Mouse (Mus musculus): ENCODE measurements around the gene Atp6v1g2. TPM values are rescaled to one million over a fixed set of nuclear protein-coding genes. Genes with fewer than 3 reads are reported as not detected.
"Not testable (repeated sequence)": the region's sequence is repeated elsewhere in the genome, so short reads cannot be mapped to it uniquely, and the experiment has no call there.

The Atp6v1g2 gene
- polyA plus RNA-seq, 1 experiment = 665 TPM

DNA sequence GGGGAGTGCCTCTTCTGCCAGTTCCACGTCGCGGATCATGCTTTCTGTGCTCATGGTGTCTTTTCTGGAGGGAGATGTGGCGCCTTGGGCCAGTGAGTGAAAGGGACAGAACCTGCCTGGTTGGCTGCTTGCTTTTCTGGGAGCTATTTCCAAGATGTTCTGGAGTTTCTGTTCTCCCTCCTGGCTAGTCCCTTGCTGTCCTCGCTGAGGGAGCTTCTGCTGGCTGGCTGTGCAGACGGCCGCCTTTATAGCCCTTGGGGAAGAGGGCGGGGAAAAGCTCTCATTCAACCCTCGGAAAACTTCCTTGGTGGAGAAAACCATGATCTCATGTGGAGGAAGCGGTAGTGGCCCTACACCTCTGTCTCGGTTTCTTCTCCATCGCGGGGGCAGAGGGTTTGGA is 31.7 kb upstream of the Atp6v1g2 start, which contains the start of gene Tnf:
Gene Tnf, minus strand, starts transcription at position 221 of the 400 bp plus-strand sequence.
- DNase-seq (ENCODE audit: extremely low spot score in 1 of 2, low spot score in 1 of 2) = no peak

DNA sequence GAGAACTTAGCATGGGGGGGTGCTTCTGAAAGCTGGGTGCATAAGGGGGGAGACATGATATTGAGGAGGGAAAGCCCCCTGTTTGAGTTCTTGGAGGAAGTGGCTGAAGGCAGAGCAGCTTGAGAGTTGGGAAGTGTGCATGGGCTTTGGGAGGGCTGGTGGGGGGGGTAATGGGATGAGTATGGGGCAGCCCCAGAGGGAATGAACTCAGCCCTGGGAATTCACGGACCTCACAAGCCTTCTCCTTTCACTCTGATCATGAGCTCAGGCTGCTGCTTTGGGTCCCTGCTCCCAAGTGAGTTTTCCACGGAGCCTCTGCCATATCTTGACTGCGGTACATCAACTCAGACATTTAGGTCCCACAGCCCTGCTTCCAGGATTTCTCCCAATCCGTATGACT is 31.0 kb upstream of the Atp6v1g2 start:
- DNase-seq (ENCODE audit: extremely low spot score in 1 of 2, low spot score in 1 of 2) = no peak

- DNase-seq (ENCODE audit: extremely low spot score in 1 of 2, low spot score in 1 of 2) = no peak
Measured at GRCm38 (mm10) chr17:35204494-35205379, 28.7 kb upstream of the Atp6v1g2 start, which contains the start of gene Lta. Lta (minus strand) TSS chr17:35205351.

DNA sequence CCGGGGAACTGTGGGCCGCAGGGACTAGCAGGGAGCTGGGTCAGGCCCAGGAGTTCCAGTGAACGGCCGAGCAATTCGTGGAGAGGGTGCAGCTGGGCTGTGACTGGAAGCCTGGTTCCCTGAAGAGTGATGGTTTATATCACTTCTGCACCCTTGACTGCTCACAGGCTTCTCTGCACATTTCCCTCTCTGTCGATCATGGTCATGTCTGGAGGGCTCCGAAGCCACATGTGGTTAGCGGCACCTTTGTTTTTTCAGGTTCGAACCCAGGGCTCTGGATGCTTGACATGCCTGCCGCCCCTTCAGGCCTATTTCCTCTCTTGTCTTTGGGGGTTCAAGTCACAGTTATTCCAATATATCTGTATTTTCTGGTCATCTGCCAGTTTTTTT is 28.1 kb upstream of the Atp6v1g2 start:
- no peak for DNase-seq (ENCODE audit: extremely low spot score in 1 of 2, low spot score in 1 of 2)

DNA sequence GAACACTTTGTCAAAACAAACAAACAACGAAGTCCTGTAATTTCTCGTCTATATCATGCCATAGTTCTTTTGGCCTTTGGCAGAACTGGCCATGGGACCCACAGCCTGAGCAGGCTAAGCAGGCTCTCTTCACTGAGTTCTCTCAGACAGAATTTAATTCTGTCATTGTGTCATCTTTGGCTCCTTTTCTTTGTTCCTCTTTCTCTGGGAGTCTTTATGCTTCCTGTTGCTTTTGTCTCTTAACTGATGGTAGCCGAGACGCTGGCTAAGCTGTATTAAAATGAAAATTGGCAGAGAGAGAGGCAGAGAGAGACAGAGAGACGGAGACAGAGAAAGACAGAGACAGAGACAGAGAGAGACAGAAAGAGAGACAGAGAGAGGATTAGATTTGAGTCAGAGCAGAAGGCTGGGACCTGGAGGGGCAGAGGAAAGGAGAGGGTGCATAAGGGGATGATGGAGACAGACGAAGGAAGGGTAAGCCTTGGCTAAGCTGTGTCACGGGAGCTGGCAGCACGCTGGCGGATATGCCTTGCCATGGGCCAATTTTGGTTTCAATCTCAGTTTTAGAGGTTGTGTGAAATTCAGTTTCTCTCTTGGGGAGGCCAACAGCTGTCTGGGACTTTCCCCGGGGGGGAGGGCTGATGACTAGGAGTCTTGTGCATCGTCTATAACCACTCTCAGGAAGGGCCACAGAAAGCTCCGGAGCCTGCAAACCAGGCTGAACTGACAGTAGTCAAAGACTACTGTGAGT is 23.5 kb upstream of the Atp6v1g2 start:
- no peak for DNase-seq (ENCODE audit: extremely low spot score in 1 of 2, low spot score in 1 of 2)

DNA sequence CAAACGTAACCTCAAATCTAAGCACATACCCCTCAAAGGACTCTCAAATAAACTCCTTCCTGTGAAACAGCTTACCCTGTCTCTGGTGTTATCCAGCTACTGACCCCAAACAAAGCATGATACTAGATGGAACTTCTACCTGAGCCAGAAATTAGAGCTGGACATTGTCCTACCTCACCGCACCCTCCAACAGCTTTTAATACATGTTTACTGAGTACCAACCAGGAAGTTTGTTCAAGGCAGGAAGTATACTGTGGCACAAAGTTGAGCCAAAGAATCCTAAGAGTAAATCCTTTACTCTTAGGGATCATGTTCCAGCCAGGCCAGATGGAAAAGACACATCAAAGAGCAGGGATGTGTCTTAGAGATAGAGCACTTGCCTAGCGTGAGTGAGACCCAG is 22.9 kb upstream of the Atp6v1g2 start:
- no peak for DNase-seq (ENCODE audit: extremely low spot score in 1 of 2, low spot score in 1 of 2)

DNA sequence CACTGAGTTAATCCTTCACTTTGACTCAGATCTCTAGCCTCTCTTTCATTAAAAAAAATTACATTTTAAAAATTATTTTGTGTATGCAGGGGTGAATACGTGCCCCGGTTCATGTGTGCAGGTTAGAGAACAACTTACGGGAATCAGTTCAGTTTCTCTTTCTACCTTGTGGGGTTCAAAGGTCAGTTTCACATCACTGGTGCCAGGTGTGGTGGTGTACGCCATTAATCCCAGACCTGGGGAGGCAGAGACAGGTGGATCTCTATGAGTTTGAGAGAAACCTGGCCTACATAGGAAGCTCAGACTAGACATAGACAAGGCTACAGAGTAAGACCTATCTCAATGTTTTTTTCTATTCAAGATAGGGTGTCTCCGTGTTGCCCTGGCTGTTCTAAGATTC is 20.4 kb upstream of the Atp6v1g2 start:
- DNase-seq (ENCODE audit: extremely low spot score in 1 of 2, low spot score in 1 of 2) = no peak

GRCm38 (mm10) chr17:35218516-35219193 is 14.8 kb upstream of the Atp6v1g2 start:
- DNase-seq (ENCODE audit: extremely low spot score in 1 of 2, low spot score in 1 of 2) = no peak

DNA sequence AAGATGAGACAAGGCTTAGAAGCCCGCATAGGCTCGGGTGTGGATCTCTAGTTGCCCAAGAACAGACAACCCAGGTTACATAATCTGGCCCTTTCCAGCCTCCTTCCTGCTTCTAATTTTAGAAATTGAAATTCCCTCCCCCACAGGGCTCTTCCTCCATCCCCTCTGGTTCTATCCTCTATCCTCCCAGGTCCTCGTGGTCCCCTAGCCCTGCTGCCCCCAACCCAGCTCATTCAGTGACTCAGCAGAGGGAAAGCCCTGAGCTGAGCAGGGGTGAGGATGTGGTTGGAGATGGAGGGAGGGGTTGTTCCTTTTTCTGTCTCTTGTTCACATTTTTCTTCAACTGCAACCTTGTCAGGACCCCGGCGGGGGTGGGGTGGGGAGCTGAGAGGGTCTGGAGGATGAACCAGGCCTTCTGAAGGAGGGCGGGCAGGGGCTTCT is 13.8 kb upstream of the Atp6v1g2 start:
- no peak for DNase-seq (ENCODE audit: extremely low spot score in 1 of 2, low spot score in 1 of 2)

DNA sequence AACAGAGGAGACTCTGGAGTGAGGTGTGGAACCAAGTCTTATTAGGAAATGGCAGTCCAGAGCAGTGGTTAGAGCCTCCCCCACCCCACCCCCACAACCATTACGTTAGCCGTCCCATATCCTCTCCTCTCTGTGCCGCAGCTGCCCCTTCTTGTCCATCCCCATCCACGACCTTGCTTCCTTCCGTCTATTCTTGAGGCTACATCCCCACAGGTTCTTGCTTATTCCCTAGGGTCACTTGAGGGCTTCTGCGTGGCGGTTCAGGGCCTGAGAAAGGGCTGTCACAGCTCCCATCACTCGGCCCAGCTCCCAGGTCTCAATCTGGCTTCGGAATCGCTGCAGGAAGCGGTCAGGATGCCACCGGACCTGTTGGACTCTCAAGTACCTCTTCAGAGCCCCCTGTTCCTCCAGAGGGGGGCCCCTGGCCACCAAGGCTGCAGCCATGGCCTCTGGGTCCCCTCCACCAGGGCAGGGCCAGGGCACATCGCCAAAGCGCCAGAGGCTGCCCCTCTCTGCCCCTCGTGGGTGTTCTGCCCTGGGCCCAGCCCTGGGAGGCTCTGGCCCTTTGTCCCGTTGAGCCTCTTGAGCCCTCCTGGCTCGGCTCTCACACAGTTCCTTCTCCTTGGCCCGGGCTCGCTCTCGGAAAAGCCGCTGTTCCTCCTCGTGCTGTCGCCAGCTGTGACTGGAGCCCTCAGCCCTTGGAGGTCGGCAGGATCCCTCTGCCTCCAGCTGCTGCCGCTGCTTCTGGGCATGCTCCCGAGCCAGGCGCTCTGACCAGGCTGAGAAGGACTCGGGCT is 13.1 kb upstream of the Atp6v1g2 start, which contains the start of gene Gm16181:
Gene Gm16181, plus strand, starts transcription at position 679 of the 797 bp plus-strand sequence.
- DNase-seq (ENCODE audit: extremely low spot score in 1 of 2, low spot score in 1 of 2) = no peak

GRCm38 (mm10) chr17:35222299-35222698 is 11.2 kb upstream of the Atp6v1g2 start:
- no peak for DNase-seq (ENCODE audit: extremely low spot score in 1 of 2, low spot score in 1 of 2)

GRCm38 (mm10) chr17:35224641-35225040 is 8.8 kb upstream of the Atp6v1g2 start:
- DNase-seq (ENCODE audit: extremely low spot score in 1 of 2, low spot score in 1 of 2) = no peak

GRCm38 (mm10) chr17:35225456-35225855 is 8.0 kb upstream of the Atp6v1g2 start:
- no peak for DNase-seq (ENCODE audit: extremely low spot score in 1 of 2, low spot score in 1 of 2)

GRCm38 (mm10) chr17:35226561-35227046 is 6.9 kb upstream of the Atp6v1g2 start:
- no peak for DNase-seq (ENCODE audit: extremely low spot score in 1 of 2, low spot score in 1 of 2)

DNA sequence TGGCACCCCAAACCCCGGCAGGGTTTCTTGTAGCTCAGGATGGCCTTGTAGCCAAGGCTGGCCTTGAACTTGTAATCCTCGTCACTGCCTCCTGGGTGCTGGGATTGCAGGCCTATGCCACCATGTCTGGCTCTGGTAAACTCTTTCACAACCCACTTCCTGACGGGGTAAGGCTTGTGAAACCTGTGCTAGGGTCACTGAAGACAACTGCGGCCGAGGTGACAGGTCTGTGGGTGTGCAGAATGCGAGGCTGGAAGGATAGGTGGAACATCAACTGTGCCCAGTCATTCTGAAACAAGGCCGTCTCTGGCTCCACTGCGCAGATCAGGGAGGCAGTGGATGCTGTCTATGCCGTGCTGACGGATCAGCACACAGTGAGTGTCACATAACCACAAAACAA is 2.4 kb upstream of the Atp6v1g2 start:
- no peak for DNase-seq (ENCODE audit: extremely low spot score in 1 of 2, low spot score in 1 of 2)

DNA sequence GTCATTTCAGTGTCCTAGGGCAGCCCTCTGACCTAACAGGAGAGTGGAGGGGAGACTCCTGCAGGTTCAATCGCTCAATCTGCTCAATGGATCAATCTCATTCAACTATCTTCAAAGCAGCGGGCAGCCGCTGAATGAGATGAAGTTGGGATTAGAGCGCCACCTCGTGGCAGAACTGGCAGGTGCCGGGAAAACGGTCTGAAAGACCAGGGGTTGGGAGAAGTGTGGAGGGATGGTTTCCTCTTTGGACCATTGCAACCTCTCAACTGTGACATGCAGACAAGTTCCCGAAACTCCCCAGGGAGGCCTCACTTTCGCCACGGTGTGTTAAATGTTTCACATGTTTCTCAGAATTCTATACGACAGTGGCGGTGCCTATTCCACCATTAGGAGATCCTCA is 1.4 kb upstream of the Atp6v1g2 start:
- DNase-seq (ENCODE audit: extremely low spot score in 1 of 2, low spot score in 1 of 2) = peak in 1 of 2 experiments; percentile 92

- DNase-seq (ENCODE audit: extremely low spot score in 1 of 2, low spot score in 1 of 2) = no peak
Measured at GRCm38 (mm10) chr17:35232659-35233058, 801 bp upstream of the Atp6v1g2 start.

DNA sequence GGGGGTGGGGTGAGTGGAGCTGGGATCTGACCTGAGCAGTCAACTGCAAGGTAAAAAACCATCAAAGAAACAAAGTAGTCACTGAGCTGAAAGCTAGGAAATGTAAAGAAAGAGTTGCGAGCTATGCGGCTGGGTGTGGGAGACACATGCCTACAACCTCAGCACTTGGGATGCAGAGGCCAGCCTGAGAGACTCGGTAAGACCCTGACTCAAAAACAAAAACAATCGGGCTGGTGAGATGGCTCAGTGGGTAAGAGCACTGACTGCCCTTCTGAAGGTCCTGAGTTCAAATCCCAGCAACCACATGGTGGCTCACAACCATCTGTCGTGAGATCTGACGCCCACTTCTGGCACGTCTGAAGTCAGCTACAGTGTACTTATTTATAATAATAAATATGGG is 630 bp downstream of the Atp6v1g2 start:
- DNase-seq (ENCODE audit: extremely low spot score in 1 of 2, low spot score in 1 of 2) = not testable (repeated sequence)

DNA sequence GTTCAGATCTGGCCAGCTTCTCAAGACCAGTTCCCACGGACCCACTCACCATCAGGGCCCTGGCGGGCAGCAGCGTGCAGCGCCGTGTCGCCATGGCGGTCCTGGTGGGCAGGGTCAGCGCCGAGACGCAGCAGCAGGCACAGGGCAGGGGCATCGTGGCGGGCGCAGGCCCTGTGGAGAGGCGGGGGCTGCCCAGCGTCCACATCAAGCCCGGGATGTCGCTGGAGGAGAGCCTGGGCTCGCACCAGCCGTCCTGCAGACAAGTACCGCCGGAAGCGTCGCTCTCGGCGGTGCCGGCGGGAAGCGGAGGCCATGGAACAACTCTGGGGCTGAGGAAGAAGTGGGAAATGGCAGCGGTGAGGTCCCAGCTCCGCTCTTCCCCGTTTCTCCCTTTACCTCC is 1.4 kb downstream of the Atp6v1g2 start:
- no peak for DNase-seq (ENCODE audit: extremely low spot score in 1 of 2, low spot score in 1 of 2)

All from frontal cortex, adult 2 months (tissue).